Mouse (Mus musculus) cerebellum, adult 2 months (tissue): Measurements from ENCODE around the gene Ctu1. TPM values are rescaled to one million over a fixed set of nuclear protein-coding genes. Genes with fewer than 3 reads are reported as not detected.
"Not testable (repeated sequence)": the region's sequence is repeated elsewhere in the genome, so short reads cannot be mapped to it uniquely, and the experiment has no call there.

ENCODE experiments used
- DNase-seq, 2 experiments: peaks; one replicate each; pipeline ENCODE4 v3.0.0; 2021
- H3K27ac ChIP-seq: fragments of 200-500 bp; 2 replicates; pipeline ENCODE4 v1.5.1; 2012; ENCODE audit warnings: low read length, control low read depth, inconsistent platforms; ENCODE audit not compliant: insufficient read depth
- H3K27me3 ChIP-seq: fragments of 200-500 bp; 2 replicates; pipeline ENCODE4 v1.6.1; 2012; ENCODE audit warnings: inconsistent platforms, mild to moderate bottlenecking, low read length, moderate library complexity; ENCODE audit not compliant: control insufficient read depth, insufficient read depth
- H3K4me1 ChIP-seq: fragments of 200-500 bp; 2 replicates; pipeline ENCODE4 v1.6.1; 2011; ENCODE audit warnings: low read length; ENCODE audit not compliant: control insufficient read depth, insufficient read depth
- H3K4me3 ChIP-seq: fragments of 200-500 bp; replicated peaks from 2 replicates; pipeline ENCODE3; 2011; ENCODE audit warnings: mild to moderate bottlenecking, low read depth, low read length, control low read depth; ENCODE audit not compliant: insufficient read depth
- CTCF ChIP-seq: fragments of 200-500 bp; IDR thresholded peaks from 2 replicates; pipeline ENCODE4 v1.5.1; 2011; ENCODE audit warnings: low read depth, mild to moderate bottlenecking, control low read depth, low read length, moderate library complexity, borderline replicate concordance; ENCODE audit not compliant: insufficient read depth
- POLR2A ChIP-seq: fragments of 200-500 bp; IDR thresholded peaks from 2 replicates; pipeline ENCODE4 v1.6.1; 2011; ENCODE audit warnings: low read length, control low read depth, borderline replicate concordance; ENCODE audit not compliant: insufficient read depth
- WGBS: fragments of 180-500 bp; shearing (Covaris S2); methylation state at CpG from one replicate; pipeline ENCODE4 v1.1.7; 2018; 5-methylcytosine and 5-hydroxymethylcytosine counted together
- polyA plus RNA-seq: library from polyadenylated mRNA; depleted of rRNA; stranded (reverse); fragments of >200 nt; gene quantifications from 2 replicates; pipeline ENCODE4 v1.2.3, GENCODE M21; 2012

Ctu1 gene
- polyA plus RNA-seq, 1 experiment, result 9.2 TPM

DNA sequence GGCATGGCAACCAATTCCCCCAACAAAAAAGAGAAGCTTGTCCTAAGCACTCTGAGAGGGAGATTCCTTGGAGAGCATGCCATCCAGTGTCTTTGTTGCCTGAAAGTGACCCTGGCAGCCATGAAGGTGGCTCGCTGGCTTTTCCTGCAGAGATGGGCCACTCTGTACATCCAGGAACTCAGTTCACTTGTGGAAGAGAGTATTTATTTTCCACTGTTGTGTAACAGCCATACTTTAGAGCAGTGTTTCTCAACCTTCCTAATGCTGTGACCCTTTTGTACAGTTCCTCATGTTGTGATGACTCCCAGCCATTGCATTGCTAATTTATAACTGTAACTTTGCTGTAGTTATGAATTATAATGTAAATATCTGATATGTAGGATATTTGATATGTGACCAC is 34.7 kb upstream of the Ctu1 start:
- WGBS, result 42% methylated on average over 1 of the region's 1 CpGs
- H3K27me3 ChIP-seq, result no peaks in the 10 kb centered on the region
- no peaks in the 10 kb centered on the region for H3K4me1 ChIP-seq
- TF ChIP-seq CTCF (no peak), POLR2A (no peak)
- H3K27ac ChIP-seq, result no peak overlapping the region
- H3K4me3 ChIP-seq, result no peak overlapping the region
- DNase-seq, result no peak

DNA sequence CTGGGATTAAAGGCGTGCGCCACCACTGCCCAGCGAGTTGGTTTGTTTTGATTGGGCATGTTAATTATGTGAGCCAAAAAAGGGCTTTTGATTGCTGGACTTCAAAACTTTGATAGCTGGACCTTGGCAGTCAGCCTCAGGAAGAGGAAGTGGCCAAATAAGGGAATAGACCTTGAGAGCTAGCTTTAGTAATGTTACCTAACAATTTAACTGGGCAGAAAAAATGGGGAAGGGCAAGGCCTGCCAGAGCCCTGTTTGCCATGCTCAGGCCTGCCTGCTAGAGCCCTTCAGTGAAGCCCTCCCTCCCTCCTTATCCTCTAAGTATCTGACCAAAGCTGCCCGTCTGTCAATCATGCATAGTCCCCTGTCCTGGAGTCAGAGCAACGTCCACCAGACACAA is 29.2 kb upstream of the Ctu1 start:
- WGBS, result 76% methylated on average over 5 of the region's 5 CpGs
- Histone ChIP-seq H3K4me3 (no peak overlapping the region), H3K27me3 (no peaks in the 10 kb centered on the region), H3K4me1 (no peaks in the 10 kb centered on the region), H3K27ac (no peak overlapping the region)
- no peak for DNase-seq
- TF ChIP-seq POLR2A, result no peak
- TF ChIP-seq CTCF, result no peak

DNA sequence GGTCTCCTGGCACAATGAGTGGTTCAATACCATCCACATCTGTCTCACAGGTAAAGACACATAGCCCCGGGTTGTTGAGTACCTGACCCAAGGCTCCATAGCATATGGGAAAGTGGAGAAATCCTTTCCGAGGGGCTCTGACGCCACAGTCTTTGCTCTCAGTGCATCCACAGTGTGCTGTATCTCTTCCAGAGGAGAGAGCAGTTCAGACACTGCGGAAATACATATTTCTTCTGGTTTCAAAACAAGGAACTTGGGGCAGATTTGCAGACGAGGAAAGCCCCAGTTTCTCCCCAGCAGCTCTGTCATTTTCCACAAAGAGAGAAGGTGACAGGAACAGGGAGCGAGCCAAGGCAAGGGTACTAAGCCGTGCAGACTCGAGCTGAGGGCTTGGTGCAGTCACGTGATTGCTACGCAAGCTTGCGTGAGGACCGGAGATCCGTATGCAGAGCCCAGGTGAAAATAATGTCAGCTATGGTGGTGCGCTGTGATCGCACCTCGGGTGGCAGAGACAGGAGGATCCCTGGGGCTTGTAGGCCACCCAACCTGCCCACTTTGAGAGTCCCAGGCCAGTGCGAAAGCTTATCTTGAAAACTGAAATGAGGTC is 28.7 kb upstream of the Ctu1 start:
- no peaks in the 10 kb centered on the region for H3K27me3 ChIP-seq
- H3K4me3 ChIP-seq, result no peak overlapping the region
- H3K27ac ChIP-seq, result no peak overlapping the region
- H3K4me1 ChIP-seq, result no peaks in the 10 kb centered on the region
- TF ChIP-seq CTCF (no peak), POLR2A (no peak)
- 80% methylated on average over 17 of the region's 17 CpGs for WGBS
- DNase-seq, result no peak

- no peak for DNase-seq
- H3K4me1 ChIP-seq, result no peaks in the 10 kb centered on the region
- TF ChIP-seq POLR2A (no peak), CTCF (no peak)
- no peaks in the 10 kb centered on the region for H3K27me3 ChIP-seq
- 89% methylated on average over 6 of the region's 6 CpGs for WGBS
- no peak overlapping the region for H3K4me3 ChIP-seq
- H3K27ac ChIP-seq, result no peak overlapping the region
Measured at GRCm38 (mm10) chr7:43652683-43653082, 19.1 kb upstream of the Ctu1 start.

DNA sequence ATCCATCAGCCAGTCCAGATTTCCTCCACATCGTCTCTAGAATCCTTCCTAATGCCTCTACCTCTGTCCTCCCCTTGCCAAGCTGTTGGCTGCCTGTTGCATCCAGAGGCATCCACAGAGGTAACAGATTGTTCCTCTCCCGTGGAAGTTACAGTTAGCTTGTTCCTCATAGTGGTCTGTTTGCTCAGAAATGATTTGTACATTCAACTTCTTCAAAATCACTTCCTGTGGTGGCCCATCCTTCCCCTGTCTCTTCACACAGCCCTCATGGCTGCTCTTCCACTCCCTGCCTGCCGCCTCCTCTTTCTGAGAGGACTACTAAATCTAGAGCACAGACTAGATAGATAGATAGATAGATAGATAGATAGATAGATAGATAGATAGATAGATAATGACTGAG is 17.3 kb upstream of the Ctu1 start:
- H3K27ac ChIP-seq, result no peak overlapping the region
- no peak overlapping the region for H3K4me3 ChIP-seq
- WGBS, result 78% methylated on average over 3 of the region's 3 CpGs
- no peaks in the 10 kb centered on the region for H3K4me1 ChIP-seq
- DNase-seq, result no peak
- no peaks in the 10 kb centered on the region; the same call in 1 of the 2 replicates for H3K27me3 ChIP-seq
- no peak for TF ChIP-seq CTCF
- TF ChIP-seq POLR2A, result no peak

DNA sequence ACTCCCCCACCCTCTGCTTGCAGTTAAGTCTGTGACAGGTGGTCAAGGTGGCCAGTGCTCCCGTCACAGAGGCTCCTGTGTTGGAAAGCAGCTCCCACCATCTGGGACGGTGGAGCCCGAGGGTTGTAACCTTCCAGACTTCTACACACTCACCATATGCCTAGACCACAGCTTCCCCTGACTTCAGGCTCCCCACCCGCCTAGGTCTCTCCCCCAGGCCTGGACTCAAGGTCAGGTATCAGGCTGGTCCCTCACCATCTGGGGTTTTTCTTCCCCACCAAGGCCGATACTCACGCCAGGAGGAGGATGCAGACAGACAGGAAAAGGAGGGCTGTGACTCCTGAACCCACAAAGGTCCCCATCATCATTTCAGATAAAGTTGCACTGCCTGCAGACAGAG is 15.6 kb upstream of the Ctu1 start:
- Histone ChIP-seq H3K27ac (no peak overlapping the region), H3K27me3 (no peaks in the 10 kb centered on the region; the same call in 1 of the 2 replicates), H3K4me3 (no peak overlapping the region), H3K4me1 (no peaks in the 10 kb centered on the region)
- DNase-seq, result no peak
- TF ChIP-seq CTCF (no peak), POLR2A (no peak)
- WGBS, result 35% methylated on average over 6 of the region's 6 CpGs

- Histone ChIP-seq H3K4me1 (no peaks in the 10 kb centered on the region), H3K27me3 (no peaks in the 10 kb centered on the region; the same call in 1 of the 2 replicates), H3K27ac (no peak within 1 kb of the TSS), H3K4me3 (no peak within 1 kb of the TSS)
- TF ChIP-seq POLR2A, result no peak
- TF ChIP-seq CTCF, result no peak
- 83% methylated on average over 1 of the region's 1 CpGs for WGBS
- no peak for DNase-seq
Measured at GRCm38 (mm10) chr7:43660002-43660401, 11.8 kb upstream of the Ctu1 start, which contains the start of gene Siglece. Siglece (minus strand) TSS chr7:43660161.

DNA sequence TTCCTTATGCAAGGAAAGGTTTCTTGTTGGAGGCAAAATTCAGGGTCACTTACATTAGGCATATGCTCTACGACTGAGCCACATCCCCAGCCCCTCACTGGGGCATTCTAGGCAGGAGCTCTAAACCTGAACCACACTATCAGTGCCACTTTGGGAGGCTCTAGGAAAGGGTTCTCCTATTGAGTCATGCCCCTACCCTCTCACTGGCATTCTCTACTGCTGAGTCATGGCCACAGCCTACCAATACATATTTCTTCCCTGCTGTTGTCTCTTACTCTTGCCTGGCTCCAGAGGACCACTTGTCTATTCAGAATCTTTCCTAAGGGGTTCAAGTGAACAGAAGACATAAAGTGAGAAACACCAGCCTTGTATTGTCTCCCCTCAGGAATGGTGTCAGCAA is 9.0 kb upstream of the Ctu1 start:
- H3K27me3 ChIP-seq, result no peaks in the 10 kb centered on the region; the same call in 1 of the 2 replicates
- no peak for DNase-seq
- WGBS, result 84% methylated on average over 1 of the region's 1 CpGs
- H3K4me3 ChIP-seq, result no peak overlapping the region
- H3K27ac ChIP-seq, result no peak overlapping the region
- TF ChIP-seq POLR2A (no peak), CTCF (no peak)
- H3K4me1 ChIP-seq, result no peaks in the 10 kb centered on the region

- not testable (repeated sequence) for H3K4me1 ChIP-seq, H3K4me3 ChIP-seq, H3K27me3 ChIP-seq, H3K27ac ChIP-seq, DNase-seq
- WGBS, result 81% methylated on average over 4 of the region's 4 CpGs
Measured at GRCm38 (mm10) chr7:43667221-43667620, 4.6 kb upstream of the Ctu1 start.
